Mouse (Mus musculus) heart, embryonic 11.5 days (tissue): ENCODE measurements at regions not wholly inside any gene's neighbourhood (a gene's known extent, or its start where the extent isn't known, plus 50 kb on each side); places are given as distances from the start of the nearest gene placed in this dataset.
A peak's percentile ranks its signal among the peaks of the same experiment; 100 is the strongest.

Source experiments
- ATAC-seq: fragments of 200-750 bp; cut with Nextera tagmentation; replicated peaks from 2 replicates; pipeline ENCODE4 v1.8.0; 2017; ENCODE audit warnings: moderate library complexity; ENCODE audit not compliant: insufficient number of reproducible peaks, low FRiP score, low TSS enrichment
- H3K27ac ChIP-seq: fragments of 300-500 bp; sonication (generic); 2 replicates; pipeline ENCODE4 v1.5.1; 2014; ENCODE audit warnings: mild to moderate bottlenecking, low read depth, low read length
- H3K27me3 ChIP-seq: fragments of 300-500 bp; sonication (generic); 2 replicates; pipeline ENCODE4 v1.6.1; 2014; ENCODE audit warnings: mild to moderate bottlenecking, low read length, mixed read lengths; ENCODE audit not compliant: control insufficient read depth, insufficient read depth
- H3K36me3 ChIP-seq: fragments of 300-500 bp; sonication (generic); 2 replicates; pipeline ENCODE4 v1.6.1; 2014; ENCODE audit warnings: mild to moderate bottlenecking, low read length, moderate library complexity, mixed read lengths; ENCODE audit not compliant: control insufficient read depth, insufficient read depth
- H3K4me1 ChIP-seq: fragments of 300-500 bp; sonication (generic); 2 replicates; pipeline ENCODE4 v1.6.1; 2014; ENCODE audit warnings: low read length; ENCODE audit not compliant: control insufficient read depth, insufficient read depth
- H3K4me2 ChIP-seq: fragments of 300-500 bp; sonication (generic); 2 replicates; pipeline ENCODE4 v1.6.1; 2014; ENCODE audit warnings: mild to moderate bottlenecking, moderate library complexity
- H3K4me3 ChIP-seq: fragments of 300-500 bp; sonication (generic); 2 replicates; pipeline ENCODE4 v1.5.1; 2014; ENCODE audit warnings: low read depth, low read length
- H3K9ac ChIP-seq: fragments of 300-500 bp; sonication (generic); 2 replicates; pipeline ENCODE4 v1.6.1; 2014; ENCODE audit warnings: mild to moderate bottlenecking, low read depth, low read length, moderate library complexity
- H3K9me3 ChIP-seq: fragments of 300-500 bp; sonication (generic); replicated peaks from 2 replicates; pipeline ENCODE4 v1.6.1; 2016; ENCODE audit warnings: low read length; ENCODE audit not compliant: control insufficient read depth
- WGBS: fragments of 180-500 bp; shearing (Covaris S2); extraction: QIAGEN DNeasy Blood & Tissue Kit; methylation state at CpG from one replicate; pipeline ENCODE4 v1.1.7; 2014; ENCODE audit not compliant: insufficient replicate concordance; 5-methylcytosine and 5-hydroxymethylcytosine counted together

GRCm38 (mm10) chr5:139598715-139599114, 55.4 kb downstream of the Uncx start:
- no peak overlapping the region for H3K27ac ChIP-seq
- ATAC-seq: no peak
- peaks cover 78% of the 10 kb centered on the region for H3K27me3 ChIP-seq
- H3K4me2 ChIP-seq: peak overlapping the region; percentile 47; the same call in 1 of the 2 replicates
- no peaks in the 10 kb centered on the region for H3K9me3 ChIP-seq
- WGBS: 5% methylated on average over 4 of the region's 4 CpGs
- no peak overlapping the region for H3K9ac ChIP-seq
- H3K36me3 ChIP-seq: no peaks in the 10 kb centered on the region
- H3K4me1 ChIP-seq: 0 out of 2 replicates have a peak, but pooled peaks cover 3% of the 10 kb centered on the region
- no peak overlapping the region for H3K4me3 ChIP-seq

GRCm38 (mm10) chr5:139599191-139599937, 56.1 kb downstream of the Uncx start:
- Histone ChIP-seq H3K4me3 (peak overlapping the region; percentile 23; the same call in 1 of the 2 replicates), H3K4me1 (no peaks in the 10 kb centered on the region), H3K4me2 (peak overlapping the region; percentile 47), H3K9ac (no peak overlapping the region), H3K27ac (no peak overlapping the region), H3K27me3 (peaks cover 82% of the 10 kb centered on the region), H3K9me3 (no peaks in the 10 kb centered on the region), H3K36me3 (no peaks in the 10 kb centered on the region)
- under 1% methylated on average over 25 of the region's 25 CpGs for WGBS
- no peak for ATAC-seq

- Histone ChIP-seq H3K4me3 (no peak overlapping the region), H3K27ac (no peak overlapping the region), H3K4me1 (no peaks in the 10 kb centered on the region), H3K4me2 (no peak overlapping the region), H3K9me3 (no peaks in the 10 kb centered on the region), H3K36me3 (no peaks in the 10 kb centered on the region), H3K27me3 (peaks cover 76% of the 10 kb centered on the region), H3K9ac (no peak overlapping the region)
- WGBS: 2% methylated on average over 15 of the region's 15 CpGs
- ATAC-seq: no peak
These were observed 56.9 kb downstream of the Uncx start for GRCm38 (mm10) chr5:139600213-139600612.

DNA sequence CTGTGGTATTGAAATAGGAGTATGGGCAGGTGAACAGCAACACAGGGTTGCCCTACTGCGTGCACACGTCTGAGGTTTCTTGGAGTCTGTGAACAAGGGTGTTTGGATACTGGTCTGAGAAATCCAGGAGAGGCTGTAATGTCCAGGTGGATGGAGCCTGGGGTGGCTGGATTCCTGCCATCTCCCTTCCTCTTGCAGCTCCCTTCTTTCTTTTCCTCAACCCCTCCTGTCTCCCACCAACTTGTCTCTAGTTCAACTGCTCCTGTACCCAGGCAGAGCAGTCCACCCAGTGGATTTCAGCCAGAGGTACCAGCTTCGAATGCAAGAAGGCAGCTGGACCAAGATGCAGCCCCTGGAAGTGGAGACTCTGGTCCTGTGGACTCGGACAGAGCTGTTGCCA, 59.6 kb downstream of the Uncx start:
- ATAC-seq: no peak
- 69% methylated on average over 4 of the region's 4 CpGs for WGBS
- Histone ChIP-seq H3K4me3 (no peak overlapping the region), H3K4me2 (no peak overlapping the region), H3K9me3 (no peaks in the 10 kb centered on the region), H3K4me1 (no peaks in the 10 kb centered on the region), H3K27me3 (peaks cover 63% of the 10 kb centered on the region), H3K27ac (no peak overlapping the region), H3K9ac (no peak overlapping the region), H3K36me3 (no peaks in the 10 kb centered on the region)

DNA sequence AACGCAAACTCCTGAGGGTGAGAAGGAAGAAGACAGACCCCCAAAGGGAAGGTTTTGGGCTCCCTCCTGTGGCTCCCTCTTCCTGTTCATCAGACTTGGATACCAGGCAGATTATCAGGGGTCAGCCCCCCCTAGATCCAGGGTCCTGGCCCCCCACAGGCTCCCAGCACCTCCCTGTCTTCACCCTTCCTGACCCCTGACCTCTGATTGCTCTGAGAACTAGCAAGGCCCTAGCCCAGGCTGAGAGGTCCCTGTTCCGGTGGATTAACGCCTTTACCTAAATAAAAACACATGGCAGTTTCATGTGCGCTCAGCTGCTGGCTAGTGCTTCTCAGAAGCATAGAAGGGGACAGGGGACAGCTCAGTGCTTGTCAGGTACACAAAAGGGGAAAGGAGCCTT, 60.2 kb downstream of the Uncx start:
- Histone ChIP-seq H3K27me3 (peaks cover 57% of the 10 kb centered on the region), H3K4me2 (no peak overlapping the region), H3K4me3 (no peak overlapping the region), H3K9ac (no peak overlapping the region), H3K36me3 (no peaks in the 10 kb centered on the region), H3K27ac (no peak overlapping the region), H3K4me1 (no peaks in the 10 kb centered on the region), H3K9me3 (no peaks in the 10 kb centered on the region)
- 15% methylated on average over 4 of the region's 4 CpGs for WGBS
- no peak for ATAC-seq

- Histone ChIP-seq H3K27ac (no peak overlapping the region), H3K9me3 (no peaks in the 10 kb centered on the region), H3K4me3 (no peak overlapping the region), H3K4me1 (no peaks in the 10 kb centered on the region), H3K9ac (no peak overlapping the region), H3K36me3 (no peaks in the 10 kb centered on the region), H3K27me3 (peaks cover 49% of the 10 kb centered on the region), H3K4me2 (no peak overlapping the region)
- 39% methylated on average over 4 of the region's 4 CpGs for WGBS
- ATAC-seq: no peak
These were observed 61.0 kb downstream of the Uncx start for GRCm38 (mm10) chr5:139604327-139604726.

DNA sequence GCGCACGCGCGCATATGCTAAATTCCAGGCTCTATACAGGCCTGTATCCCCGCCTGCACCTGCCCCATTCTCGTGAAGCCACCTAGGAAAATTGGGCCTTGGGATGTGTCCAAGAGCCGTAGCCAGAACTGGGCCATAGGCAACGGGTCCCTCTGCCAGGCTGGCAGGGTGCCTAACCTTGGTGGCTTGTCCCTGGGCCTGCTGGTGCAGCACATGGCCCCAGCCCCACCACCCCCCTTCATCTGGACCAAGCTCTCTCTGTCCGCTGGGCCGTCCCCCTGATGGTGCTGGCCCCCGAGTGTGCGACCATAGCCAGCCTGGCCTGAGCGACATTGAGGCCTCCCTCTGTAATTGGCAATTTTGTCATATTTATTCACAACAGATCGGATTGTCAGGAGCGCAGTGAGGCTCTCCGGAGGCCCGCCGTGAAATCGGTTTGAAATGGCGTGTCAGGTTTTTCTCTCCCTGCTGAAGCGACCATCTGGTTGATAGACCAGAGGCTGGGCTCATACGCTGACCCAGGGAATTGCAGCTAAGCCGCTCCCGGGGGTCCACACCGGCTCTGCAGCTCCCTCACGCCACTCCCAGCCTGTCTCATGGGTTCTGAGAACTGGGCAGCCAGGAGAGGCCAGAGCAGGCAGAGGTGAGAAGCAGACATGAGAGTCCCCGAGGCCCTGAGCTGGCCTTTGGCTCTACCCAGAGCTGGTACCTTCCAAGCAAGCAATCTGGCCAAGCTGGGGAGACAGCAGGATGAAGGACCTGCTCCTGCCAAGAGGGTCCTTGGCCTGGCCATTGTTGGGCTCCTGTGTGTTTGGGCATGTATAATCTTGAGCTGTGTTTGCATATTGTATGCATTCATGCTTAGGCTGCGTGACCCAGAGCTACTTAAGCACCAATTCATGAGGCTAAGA, 67.6 kb downstream of the Uncx start:
- no peak overlapping the region for H3K4me2 ChIP-seq
- no peak overlapping the region for H3K4me3 ChIP-seq
- no peak overlapping the region for H3K9ac ChIP-seq
- no peaks in the 10 kb centered on the region; the same call in none of the 2 replicates for H3K27me3 ChIP-seq
- no peaks in the 10 kb centered on the region for H3K36me3 ChIP-seq
- WGBS: 70% methylated on average over 28 of the region's 28 CpGs
- no peak overlapping the region for H3K27ac ChIP-seq
- H3K9me3 ChIP-seq: no peaks in the 10 kb centered on the region
- no peak for ATAC-seq
- no peaks in the 10 kb centered on the region for H3K4me1 ChIP-seq

- Histone ChIP-seq H3K4me3 (no peak overlapping the region), H3K27me3 (peaks cover 4% of the 10 kb centered on the region), H3K9me3 (no peaks in the 10 kb centered on the region), H3K4me1 (no peaks in the 10 kb centered on the region), H3K36me3 (no peaks in the 10 kb centered on the region), H3K27ac (no peak overlapping the region), H3K9ac (no peak overlapping the region), H3K4me2 (no peak overlapping the region)
- no peak for ATAC-seq
- WGBS: 71% methylated on average over 5 of the region's 5 CpGs
These were observed 68.9 kb downstream of the Uncx start for GRCm38 (mm10) chr5:139612224-139612623.
